Comparison of ENCODE assay signal across 8 mouse cellular contexts in the genomic region with DNA sequence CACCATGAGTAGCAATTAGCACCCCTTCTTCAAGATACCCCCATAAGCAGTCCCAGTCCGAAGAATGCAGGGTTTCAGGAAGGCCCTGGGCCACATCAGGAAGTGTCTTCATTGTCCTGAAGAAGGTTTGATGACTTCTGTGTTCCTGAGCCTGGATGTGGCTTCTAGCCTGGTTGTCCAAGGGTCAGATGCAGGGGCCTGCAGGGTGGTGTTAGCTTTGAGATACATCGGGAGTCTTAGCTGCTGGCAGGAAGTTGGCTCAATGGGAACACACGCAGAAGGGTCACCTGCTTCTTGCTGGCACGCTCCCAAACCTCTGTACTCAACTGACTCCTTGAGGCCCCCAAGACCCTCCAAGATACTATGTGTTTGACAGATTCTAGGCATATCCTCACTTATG. TPM values are rescaled to one million over a fixed set of nuclear protein-coding genes. Genes with fewer than 3 reads are reported as not detected.
DNase-seq lines count a peak whose midpoint lies in the region; ATAC-seq and TF ChIP-seq lines count a peak whose summit lies in the region.

No protein-coding gene starts in this region.

- TF ChIP-seq CTCF in lung, embryonic 14.5 days (IDR thresholded peaks at IDR 0.05; ENCODE audit: low read depth) = no peak

- peaks cover 46% of the 10 kb centered on the region for H3K4me1 ChIP-seq in lung, embryonic 14.5 days (ENCODE audit: insufficient read depth)
- H3K4me1 ChIP-seq in erythroblast, embryonic 14.5 days (ENCODE audit: control insufficient read depth) = peaks cover 87% of the 10 kb centered on the region
- peaks cover 41% of the 10 kb centered on the region for H3K4me1 ChIP-seq in intestine, embryonic 16.5 days (ENCODE audit: control insufficient read depth, insufficient read depth, low read length)
- peaks cover 32% of the 10 kb centered on the region for H3K4me1 ChIP-seq in neural tube, embryonic 13.5 days (replicated peaks)

- no peaks in the 10 kb centered on the region for H3K36me3 ChIP-seq in lung, embryonic 14.5 days (ENCODE audit: insufficient read depth)
- H3K36me3 ChIP-seq in erythroblast, embryonic 14.5 days (ENCODE audit: control insufficient read depth) = peaks cover 14% of the 10 kb centered on the region
- no peaks in the 10 kb centered on the region for H3K36me3 ChIP-seq in intestine, embryonic 16.5 days (ENCODE audit: control insufficient read depth, insufficient read depth, low read length)
- H3K36me3 ChIP-seq in neural tube, embryonic 13.5 days = no peaks in the 10 kb centered on the region

- peak; percentile 39 for DNase-seq in lung, embryonic 14.5 days
- DNase-seq in lung, postnatal 25 days (ENCODE audit: low spot score) = no peak
- no peak for DNase-seq in right cerebral cortex, postnatal 25 days
- no peak for DNase-seq in layer of hippocampus, postnatal 36 days
- no peak for DNase-seq in ovary, adult 18-20 months (ENCODE audit: low spot score)

- peak overlapping the region; percentile 41 for H3K9ac ChIP-seq in lung, embryonic 14.5 days
- H3K9ac ChIP-seq in intestine, embryonic 16.5 days (ENCODE audit: low read depth, low read length) = peak overlapping the region; percentile 39
- H3K9ac ChIP-seq in neural tube, embryonic 13.5 days = no peak overlapping the region

- no peak overlapping the region; the same call in 1 of the 2 replicates for H3K4me2 ChIP-seq in lung, embryonic 14.5 days
- peak overlapping the region; percentile 23; the same call in 1 of the 2 replicates for H3K4me2 ChIP-seq in intestine, embryonic 16.5 days (ENCODE audit: low read depth, low read length)
- H3K4me2 ChIP-seq in neural tube, embryonic 13.5 days = no peak overlapping the region

- H3K9me3 ChIP-seq in lung, embryonic 14.5 days (ENCODE audit: low read depth, low read length) = no peaks in the 10 kb centered on the region
- H3K9me3 ChIP-seq in erythroblast, embryonic 14.5 days (ENCODE audit: control insufficient read depth, low read length) = no peaks in the 10 kb centered on the region
- H3K9me3 ChIP-seq in intestine, embryonic 16.5 days (ENCODE audit: control insufficient read depth, low read length) = no peaks in the 10 kb centered on the region
- no peaks in the 10 kb centered on the region for H3K9me3 ChIP-seq in neural tube, embryonic 13.5 days

- 24% methylated on average over 4 of the region's 4 CpGs for whole genome bisulfite sequencing in lung, embryonic 14.5 days
- WGBS in intestine, embryonic 16.5 days = 44% methylated on average over 4 of the region's 4 CpGs
- 67% methylated on average over 4 of the region's 4 CpGs for WGBS in neural tube, embryonic 13.5 days

- ATAC-seq in lung, embryonic 14.5 days (ENCODE audit: insufficient read depth) = no peak
- no peak for ATAC-seq in intestine, embryonic 16.5 days
- no peak for ATAC-seq in neural tube, embryonic 13.5 days (ENCODE audit: low read depth)

- H3K4me3 ChIP-seq in lung, embryonic 14.5 days (ENCODE audit: low read depth, low read length) = no peak overlapping the region
- peak overlapping the region; percentile 62 for H3K4me3 ChIP-seq in erythroblast, embryonic 14.5 days (replicated peaks)
- no peak overlapping the region for H3K4me3 ChIP-seq in intestine, embryonic 16.5 days (ENCODE audit: low read length)
- H3K4me3 ChIP-seq in neural tube, embryonic 13.5 days = no peak overlapping the region

- H3K27ac ChIP-seq in lung, embryonic 14.5 days (ENCODE audit: low read depth) = peak overlapping the region; percentile 99
- H3K27ac ChIP-seq in intestine, embryonic 16.5 days (ENCODE audit: low read length) = peak overlapping the region; percentile 92
- H3K27ac ChIP-seq in neural tube, embryonic 13.5 days (replicated peaks) = peak overlapping the region; percentile 88

- no peaks in the 10 kb centered on the region for H3K27me3 ChIP-seq in lung, embryonic 14.5 days (ENCODE audit: insufficient read depth, low read length)
- no peaks in the 10 kb centered on the region for H3K27me3 ChIP-seq in erythroblast, embryonic 14.5 days (ENCODE audit: control insufficient read depth)
- H3K27me3 ChIP-seq in intestine, embryonic 16.5 days (replicated peaks; ENCODE audit: control insufficient read depth, insufficient read depth, low read length) = no peaks in the 10 kb centered on the region
- no peaks in the 10 kb centered on the region for H3K27me3 ChIP-seq in neural tube, embryonic 13.5 days

RNA-seq across cellular contexts. Expression of a gene that starts 17.7 kb away (rescaled TPM):
- polyA plus RNA-seq in lung, embryonic 14.5 days (2014; fragmentation: Nextera tagmentation; extraction: Ambion mirVana) = 289 and 308 TPM in 2 replicates
- polyA plus RNA-seq in erythroblast, embryonic 14.5 days (2012) = 247 and 292 TPM in 2 replicates
- 371 and 393 TPM in 2 replicates for polyA plus RNA-seq in intestine, embryonic 16.5 days (2015; fragmentation: Nextera tagmentation; extraction: Ambion mirVana)
- 78.5 and 86.5 TPM in 2 replicates for polyA plus RNA-seq in neural tube, embryonic 13.5 days (2015; fragmentation: Nextera tagmentation; extraction: Ambion mirVana)
- total RNA-seq in layer of hippocampus, postnatal 36 days (2021) = 10 to 100 TPM; 35.2 to 44.3 TPM

RNA-seq across cellular contexts. Expression of a gene that starts 20.4 kb away (rescaled TPM):
- polyA plus RNA-seq in lung, embryonic 14.5 days (2014; fragmentation: Nextera tagmentation; extraction: Ambion mirVana) = 22.1 and 26.8 TPM in 2 replicates
- polyA plus RNA-seq in erythroblast, embryonic 14.5 days (2012) = 2.9 and 4.3 TPM in 2 replicates
- 19.1 and 20.4 TPM in 2 replicates for polyA plus RNA-seq in intestine, embryonic 16.5 days (2015; fragmentation: Nextera tagmentation; extraction: Ambion mirVana)
- 23.2 and 26.6 TPM in 2 replicates for polyA plus RNA-seq in neural tube, embryonic 13.5 days (2015; fragmentation: Nextera tagmentation; extraction: Ambion mirVana)
- 10 to 100 TPM; 20.9 to 22.3 TPM for total RNA-seq in layer of hippocampus, postnatal 36 days (2021)
